Mouse (Mus musculus) liver, embryonic 14.5 days (tissue): ENCODE measurements at regions not wholly inside any gene's neighbourhood (a gene's known extent, or its start where the extent isn't known, plus 50 kb on each side); places are given as distances from the start of the nearest gene placed in this dataset.

Source experiments
- ATAC-seq: fragments of 200-750 bp; cut with Nextera tagmentation; 2 replicates; pipeline ENCODE4 v1.8.0; 2017; ENCODE audit warnings: moderate number of reproducible peaks, mild to moderate bottlenecking, moderate library complexity; ENCODE audit not compliant: insufficient read depth
- DNase-seq, 3 experiments: peaks; one replicate each; pipeline ENCODE4 v3.0.0-alpha.2; 2012 to 2013; ENCODE audit warnings: low read depth in 3 of 3, low spot score in 3 of 3
- H3K27ac ChIP-seq: fragments of 300-500 bp; sonication (generic); 2 replicates; pipeline ENCODE4 v1.5.1; 2014; ENCODE audit warnings: moderate library complexity, mild to moderate bottlenecking, control low read depth, inconsistent platforms
- H3K27me3 ChIP-seq: fragments of 300-500 bp; sonication (generic); 2 replicates; pipeline ENCODE4 v1.6.1; 2014; ENCODE audit warnings: mild to moderate bottlenecking, low read length, moderate library complexity; ENCODE audit not compliant: control insufficient read depth, insufficient read depth
- H3K36me3 ChIP-seq: fragments of 300-500 bp; sonication (generic); replicated peaks from 2 replicates; pipeline ENCODE4 v1.6.1; 2014; ENCODE audit warnings: low read depth; ENCODE audit not compliant: control insufficient read depth, insufficient read depth
- H3K4me1 ChIP-seq, 2 experiments: fragments of 200-500 bp in 1 of 2; fragments of 300-500 bp in 1 of 2; sonication (generic) in 1 of 2; replicated peaks; 2 replicates each; pipeline ENCODE4 v1.6.1; 2012 to 2014; ENCODE audit warnings: antibody characterized with exemption in 1 of 2, inconsistent platforms in 1 of 2, low read length in 1 of 2; ENCODE audit not compliant: control insufficient read depth in 2 of 2, insufficient read depth in 2 of 2
- H3K4me2 ChIP-seq: fragments of 300-500 bp; sonication (generic); 2 replicates; pipeline ENCODE4 v1.6.1; 2014; ENCODE audit warnings: low read depth, mild to moderate bottlenecking, control low read depth, moderate library complexity
- H3K4me3 ChIP-seq, 2 experiments: fragments of 200-500 bp in 1 of 2; fragments of 300-500 bp in 1 of 2; sonication (generic) in 1 of 2; 2 replicates each; pipeline ENCODE4 v1.5.1; 2012 to 2014; ENCODE audit warnings: low read depth in 2 of 2, low read length in 2 of 2, mild to moderate bottlenecking in 2 of 2, control low read depth in 1 of 2, inconsistent platforms in 1 of 2, moderate library complexity in 1 of 2; ENCODE audit not compliant: insufficient read depth in 1 of 2
- H3K9ac ChIP-seq: fragments of 300-500 bp; sonication (generic); replicated peaks from 2 replicates; pipeline ENCODE4 v1.6.1; 2014; ENCODE audit warnings: mild to moderate bottlenecking, control low read depth, moderate library complexity
- H3K9me3 ChIP-seq: fragments of 300-500 bp; sonication (generic); 2 replicates; pipeline ENCODE4 v1.6.1; 2016; ENCODE audit warnings: low read length, mixed read lengths; ENCODE audit not compliant: control insufficient read depth
- CTCF ChIP-seq: IDR thresholded peaks from 2 replicates; pipeline ENCODE4 v1.5.1; 2016; ENCODE audit warnings: antibody characterized with exemption, low read depth, control low read depth
- EP300 ChIP-seq: IDR thresholded peaks from 2 replicates; pipeline ENCODE4 v1.6.1; 2016; ENCODE audit warnings: antibody characterized with exemption, low read depth
- WGBS: fragments of 180-500 bp; shearing (Covaris S2); extraction: QIAGEN DNeasy Blood & Tissue Kit; methylation state at CpG from one replicate; pipeline ENCODE4 v1.1.7; 2014; ENCODE audit not compliant: insufficient replicate concordance; 5-methylcytosine and 5-hydroxymethylcytosine counted together

- Histone ChIP-seq H3K4me3 (no peak overlapping the region), H3K9me3 (no peaks in the 10 kb centered on the region), H3K27ac (no peak overlapping the region), H3K4me2 (no peak overlapping the region), H3K4me1 (no peaks in the 10 kb centered on the region), H3K9ac (no peak overlapping the region), H3K36me3 (no peaks in the 10 kb centered on the region), H3K27me3 (no peaks in the 10 kb centered on the region)
- no peak for TF ChIP-seq EP300
- TF ChIP-seq CTCF, result no peak
- DNase-seq, result no peak
- ATAC-seq, result no peak
Observed at GRCm38 (mm10) chr5:12639549-12639948, 256.4 kb downstream of the Sema3d start.

GRCm38 (mm10) chr5:12646269-12646668 lies 263.1 kb downstream of the Sema3d start:
- no peak for TF ChIP-seq CTCF
- no peak for TF ChIP-seq EP300
- WGBS, result 38% methylated on average over 2 of the region's 2 CpGs
- Histone ChIP-seq H3K27ac (no peak overlapping the region), H3K4me3 (no peak overlapping the region), H3K9me3 (no peaks in the 10 kb centered on the region), H3K27me3 (no peaks in the 10 kb centered on the region), H3K4me1 (no peaks in the 10 kb centered on the region), H3K4me2 (no peak overlapping the region), H3K9ac (no peak overlapping the region), H3K36me3 (no peaks in the 10 kb centered on the region)
- ATAC-seq (no peak), DNase-seq (no peak)

GRCm38 (mm10) chr5:12673666-12674065 lies 290.5 kb downstream of the Sema3d start:
- Histone ChIP-seq H3K4me1 (no peaks in the 10 kb centered on the region), H3K9me3 (no peaks in the 10 kb centered on the region), H3K27ac (no peak overlapping the region), H3K4me3 (no peak overlapping the region), H3K36me3 (no peaks in the 10 kb centered on the region), H3K27me3 (no peaks in the 10 kb centered on the region), H3K9ac (no peak overlapping the region), H3K4me2 (no peak overlapping the region)
- TF ChIP-seq EP300, result no peak
- no peak for TF ChIP-seq CTCF
- ATAC-seq (no peak), DNase-seq (no peak)
- WGBS, result 52% methylated on average over 2 of the region's 2 CpGs

GRCm38 (mm10) chr5:12674134-12674533 lies 290.9 kb downstream of the Sema3d start:
- H3K9ac ChIP-seq, result no peak overlapping the region
- H3K4me2 ChIP-seq, result no peak overlapping the region
- ATAC-seq (no peak), DNase-seq (no peak)
- H3K27ac ChIP-seq, result no peak overlapping the region
- no peaks in the 10 kb centered on the region for H3K4me1 ChIP-seq
- TF ChIP-seq EP300, result no peak
- TF ChIP-seq CTCF, result no peak
- WGBS, result 77% methylated on average over 4 of the region's 4 CpGs
- H3K27me3 ChIP-seq, result no peaks in the 10 kb centered on the region
- no peaks in the 10 kb centered on the region for H3K9me3 ChIP-seq
- no peaks in the 10 kb centered on the region for H3K36me3 ChIP-seq
- H3K4me3 ChIP-seq, result no peak overlapping the region

- 56% methylated on average over 3 of the region's 3 CpGs for whole genome bisulfite sequencing
- Histone ChIP-seq H3K27ac (no peak overlapping the region), H3K9ac (no peak overlapping the region), H3K27me3 (no peaks in the 10 kb centered on the region), H3K4me1 (no peaks in the 10 kb centered on the region), H3K9me3 (no peaks in the 10 kb centered on the region), H3K36me3 (no peaks in the 10 kb centered on the region), H3K4me2 (no peak overlapping the region), H3K4me3 (no peak overlapping the region)
- no peak for ATAC-seq
- TF ChIP-seq CTCF (no peak), EP300 (no peak)
- DNase-seq, result no peak
Observed at GRCm38 (mm10) chr5:12676712-12677111, 293.5 kb downstream of the Sema3d start.
